Mouse (Mus musculus) brain, embryonic 18.5 days (tissue): ENCODE data around the gene Chn1.

Experiments used
- DNase-seq: peaks from one replicate; pipeline ENCODE4 v3.0.0-alpha.2; 2012; ENCODE audit warnings: low read depth, low spot score

Gene Chn1

DNA sequence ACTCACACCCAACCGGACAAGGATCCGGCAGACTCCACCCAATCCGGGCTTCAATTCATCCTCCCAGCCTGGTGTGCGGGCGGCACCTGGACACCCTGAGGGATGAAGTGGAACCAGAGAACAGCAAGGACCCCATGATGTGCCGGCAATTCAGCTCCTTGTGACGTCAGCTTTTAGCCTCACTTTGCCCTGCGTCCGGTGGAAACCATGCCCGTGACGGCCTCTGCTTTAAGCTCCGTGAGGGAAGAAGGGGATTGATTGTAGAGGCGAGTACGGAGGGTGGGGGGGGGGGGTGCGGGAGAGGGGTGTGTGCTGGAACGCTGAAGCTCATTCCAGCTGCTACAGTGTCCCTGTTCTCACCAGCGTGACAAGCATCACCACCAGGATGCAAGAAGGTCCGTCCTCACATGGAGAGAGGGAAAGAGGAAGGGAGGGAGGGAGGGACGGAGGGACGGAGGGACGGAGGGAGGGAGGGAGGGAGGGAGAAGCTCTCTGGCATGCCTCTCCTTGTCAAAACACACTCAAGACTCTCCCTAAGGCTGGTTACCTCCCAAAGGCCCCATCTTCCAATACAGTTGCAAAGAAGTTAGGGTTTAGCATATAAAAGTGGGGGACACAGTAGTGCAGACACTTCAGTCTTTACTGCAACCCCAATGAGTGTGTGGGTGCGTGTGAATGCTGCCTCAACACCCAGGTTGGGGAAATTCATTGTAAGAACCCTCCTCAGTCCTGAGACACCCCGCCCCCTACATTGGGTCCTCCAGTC lies 214.1 kb downstream of the Chn1 start:
- DNase-seq, result no peak
